Mouse (Mus musculus) limb, embryonic 14.5 days (tissue): ENCODE measurements at regions not wholly inside any gene's neighbourhood (a gene's known extent, or its start where the extent isn't known, plus 50 kb on each side); places are given as distances from the start of the nearest gene placed in this dataset.

Experiments
- ATAC-seq: fragments of 200-750 bp; cut with Nextera tagmentation; 2 replicates; pipeline ENCODE4 v1.8.0; 2017; ENCODE audit warnings: low read depth, moderate number of reproducible peaks, moderate TSS enrichment; ENCODE audit not compliant: low FRiP score
- DNase-seq: peaks from one replicate; pipeline ENCODE4 v3.0.0-alpha.2; 2015; ENCODE audit warnings: low spot score
- H3K27ac ChIP-seq: fragments of 300-500 bp; sonication (generic); replicated peaks from 2 replicates; pipeline ENCODE4 v1.5.1; 2014; ENCODE audit warnings: low read depth, mild to moderate bottlenecking, low read length, moderate library complexity, mixed read lengths
- H3K27me3 ChIP-seq: fragments of 300-500 bp; sonication (generic); 2 replicates; pipeline ENCODE4 v1.6.1; 2014; ENCODE audit warnings: low read length, mixed read lengths; ENCODE audit not compliant: control insufficient read depth, insufficient read depth
- H3K36me3 ChIP-seq: fragments of 300-500 bp; sonication (generic); 2 replicates; pipeline ENCODE4 v1.6.1; 2014; ENCODE audit warnings: mild to moderate bottlenecking, low read length, moderate library complexity, mixed read lengths; ENCODE audit not compliant: control insufficient read depth, insufficient read depth
- H3K4me1 ChIP-seq: fragments of 300-500 bp; sonication (generic); 2 replicates; pipeline ENCODE4 v1.6.1; 2014; ENCODE audit warnings: antibody characterized with exemption, low read length, mixed read lengths; ENCODE audit not compliant: control insufficient read depth, insufficient read depth
- H3K4me2 ChIP-seq: fragments of 300-500 bp; sonication (generic); replicated peaks from 2 replicates; pipeline ENCODE4 v1.6.1; 2014; ENCODE audit warnings: low read depth, mild to moderate bottlenecking, low read length, moderate library complexity; ENCODE audit not compliant: severe bottlenecking
- H3K4me3 ChIP-seq: fragments of 300-500 bp; sonication (generic); replicated peaks from 2 replicates; pipeline ENCODE4 v1.5.1; 2014; ENCODE audit warnings: low read length
- H3K9ac ChIP-seq: fragments of 300-500 bp; sonication (generic); 2 replicates; pipeline ENCODE4 v1.6.1; 2014; ENCODE audit warnings: mild to moderate bottlenecking, low read depth, low read length, moderate library complexity; ENCODE audit not compliant: severe bottlenecking
- H3K9me3 ChIP-seq: fragments of 300-500 bp; sonication (generic); 2 replicates; pipeline ENCODE4 v1.6.1; 2016; ENCODE audit warnings: low read length; ENCODE audit not compliant: control insufficient read depth
- POLR2A ChIP-seq: fragments of 200-500 bp; IDR thresholded peaks from 2 replicates; pipeline ENCODE4 v1.8.0; 2012; ENCODE audit warnings: inconsistent platforms, mild to moderate bottlenecking, moderate library complexity, borderline replicate concordance; ENCODE audit not compliant: insufficient read depth, insufficient read length; ENCODE audit errors: extremely low read depth
- WGBS: fragments of 180-500 bp; shearing (Covaris S2); extraction: QIAGEN DNeasy Blood & Tissue Kit; methylation state at CpG from one replicate; pipeline ENCODE4 v1.1.7; 2014; 5-methylcytosine and 5-hydroxymethylcytosine counted together

DNA sequence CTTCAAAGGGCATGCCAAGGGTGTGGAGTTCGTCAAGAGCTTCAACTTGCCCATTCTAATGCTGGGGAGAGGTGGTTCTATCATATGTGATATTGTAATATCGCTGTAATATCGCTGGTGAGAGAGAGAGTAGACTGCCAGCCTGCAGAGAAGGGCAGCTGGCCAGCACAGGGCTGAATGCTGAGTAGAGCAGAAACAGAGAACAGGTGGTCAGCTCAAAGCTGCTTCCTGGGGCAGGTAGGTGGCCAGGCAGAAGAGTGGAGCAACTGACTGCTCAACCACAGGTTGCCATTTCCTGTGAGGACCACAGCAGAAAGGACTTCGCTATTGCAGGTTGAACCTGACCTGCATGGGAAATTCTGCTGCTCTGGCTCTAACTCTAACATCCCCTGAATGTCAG lies 108.5 kb upstream of the Hs6st1 start:
- DNase-seq = no peak
- 89% methylated on average over 4 of the region's 4 CpGs for WGBS

GRCm38 (mm10) chr1:35960844-35961243 lies 107.4 kb upstream of the Hs6st1 start:
- 94% methylated on average over 2 of the region's 2 CpGs for WGBS
- ATAC-seq (no peak), DNase-seq (no peak)
- Histone ChIP-seq H3K9ac (no peak overlapping the region), H3K4me2 (no peak overlapping the region), H3K4me1 (no peaks in the 10 kb centered on the region), H3K9me3 (peaks cover 7% of the 10 kb centered on the region), H3K4me3 (no peak overlapping the region), H3K36me3 (no peaks in the 10 kb centered on the region), H3K27ac (no peak overlapping the region), H3K27me3 (no peaks in the 10 kb centered on the region)
- TF ChIP-seq POLR2A = no peak

More for the DNA sequence above, 108.5 kb upstream of the Hs6st1 start:
- Histone ChIP-seq H3K36me3 (no peaks in the 10 kb centered on the region), H3K9me3 (no peaks in the 10 kb centered on the region), H3K27me3 (no peaks in the 10 kb centered on the region), H3K4me1 (no peaks in the 10 kb centered on the region), H3K27ac (no peak overlapping the region), H3K4me3 (no peak overlapping the region), H3K9ac (no peak overlapping the region), H3K4me2 (no peak overlapping the region)
- no peak for TF ChIP-seq POLR2A
- no peak for ATAC-seq

GRCm38 (mm10) chr1:35961923-35962322 lies 106.3 kb upstream of the Hs6st1 start:
- H3K9ac ChIP-seq = no peak overlapping the region
- H3K36me3 ChIP-seq = no peaks in the 10 kb centered on the region
- peaks cover 7% of the 10 kb centered on the region for H3K9me3 ChIP-seq
- no peak for DNase-seq
- no peak for TF ChIP-seq POLR2A
- H3K4me2 ChIP-seq = no peak overlapping the region
- no peak overlapping the region for H3K27ac ChIP-seq
- WGBS = 72% methylated on average over 6 of the region's 6 CpGs
- no peak overlapping the region for H3K4me3 ChIP-seq
- no peak for ATAC-seq
- no peaks in the 10 kb centered on the region for H3K4me1 ChIP-seq
- H3K27me3 ChIP-seq = no peaks in the 10 kb centered on the region

- ATAC-seq (peak; percentile 76), DNase-seq (peak; percentile 93)
- peaks cover 16% of the 10 kb centered on the region for H3K4me1 ChIP-seq
- no peaks in the 10 kb centered on the region for H3K36me3 ChIP-seq
- peak overlapping the region; percentile 52 for H3K27ac ChIP-seq
- no peak for TF ChIP-seq POLR2A
- H3K4me3 ChIP-seq = no peak overlapping the region
- no peak overlapping the region for H3K4me2 ChIP-seq
- no peak overlapping the region for H3K9ac ChIP-seq
- H3K9me3 ChIP-seq = peaks cover 15% of the 10 kb centered on the region
- no peaks in the 10 kb centered on the region for H3K27me3 ChIP-seq
Measured at GRCm38 (mm10) chr1:35968489-35968888, 99.7 kb upstream of the Hs6st1 start.

DNA sequence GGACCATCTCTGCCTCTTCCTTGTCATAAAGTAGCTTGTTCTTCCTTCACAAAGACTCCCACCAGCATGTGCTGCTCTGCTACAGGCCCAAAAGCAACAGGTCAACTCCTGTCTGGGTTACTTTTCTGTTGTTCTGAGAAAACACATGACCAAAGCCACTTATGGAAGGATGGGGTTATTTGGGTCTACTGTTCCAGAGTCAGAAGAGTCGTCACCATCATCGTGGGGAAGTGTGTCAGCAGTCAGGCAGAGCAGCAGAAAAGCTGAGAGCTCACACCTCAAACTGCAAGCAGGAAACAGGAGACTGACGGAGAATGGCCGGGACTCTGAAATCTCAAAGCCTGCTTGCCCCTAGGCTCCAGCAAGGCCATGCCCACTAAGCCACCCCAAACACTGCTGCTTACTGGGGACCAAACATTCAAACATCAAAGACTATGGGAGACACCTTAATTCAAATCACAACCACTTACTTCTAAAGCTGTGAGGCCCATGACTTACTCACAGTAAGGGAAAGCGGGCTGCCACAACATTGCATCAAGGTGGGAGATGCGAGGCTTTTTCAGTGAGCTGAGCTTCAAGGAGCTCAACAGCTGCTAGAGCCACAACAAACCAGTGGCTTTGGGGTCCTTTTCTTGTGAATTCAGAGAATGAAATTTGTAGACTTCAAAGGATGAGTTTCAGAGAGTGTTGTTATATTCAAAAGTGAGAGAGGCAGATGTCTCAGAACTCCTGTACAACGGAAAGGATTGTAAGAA lies 96.6 kb upstream of the Hs6st1 start:
- Histone ChIP-seq H3K4me1 (peaks cover 26% of the 10 kb centered on the region), H3K27ac (no peak overlapping the region), H3K9me3 (peaks cover 8% of the 10 kb centered on the region), H3K9ac (no peak overlapping the region), H3K27me3 (no peaks in the 10 kb centered on the region), H3K36me3 (no peaks in the 10 kb centered on the region), H3K4me2 (no peak overlapping the region), H3K4me3 (no peak overlapping the region)
- TF ChIP-seq POLR2A = no peak
- DNase-seq (no peak), ATAC-seq (no peak)
- WGBS = 57% methylated on average over 7 of the region's 7 CpGs
